Comparison of ENCODE assay signal across 12 mouse cellular contexts in genomic region chr6:87615696-87616083, GRCm38 (mm10). TPM values are rescaled to one million over a fixed set of nuclear protein-coding genes. Genes with fewer than 3 reads are reported as not detected.
DNase-seq lines count a peak whose midpoint lies in the region; ATAC-seq and TF ChIP-seq lines count a peak whose summit lies in the region.
"Had no signal": no experiment of that assay in that cellular context is flagged by ENCODE, and none has a peak within 500 bp of the region (broad histone marks: within the 10 kb centered on the region; RNA-seq: fewer than 3 reads in every experiment).

No protein-coding gene starts in this region.

- TF ChIP-seq POLR2A in MEL (IDR thresholded peaks at IDR 0.05; ENCODE audit: control insufficient read depth in 1 of 2, insufficient read depth in 1 of 2, low read depth in 1 of 2, low read length in 2 of 2, poor library complexity in 1 of 2), result peak in 1 of 2 experiments; percentile 40; a peak in 1 of 4 replicates

- TF ChIP-seq CTCF in intestine, postnatal 0 days (IDR thresholded peaks at IDR 0.05; ENCODE audit: low read depth), result no peak
- TF ChIP-seq CTCF in MEL (IDR thresholded peaks at IDR 0.05 in 2 of 3, conservative IDR thresholded peaks at IDR 0.05 in 1 of 3; ENCODE audit: control insufficient read depth in 1 of 3, insufficient read depth in 1 of 3, low read depth in 2 of 3, low read length in 3 of 3, poor library complexity in 1 of 3, severe bottlenecking in 1 of 3), result 0 out of 6 replicates have a peak, but pooled peaks of 1 of the 3 experiments have one; percentile 4

- TF ChIP-seq RAD21 in MEL (IDR thresholded peaks at IDR 0.05; ENCODE audit: low read depth, low read length), result no peak; the same call in 1 of the 2 replicates

- no peak overlapping the region for H3K27ac ChIP-seq in intestine, postnatal 0 days (ENCODE audit: low read depth, low read length)
- no peak overlapping the region for H3K27ac ChIP-seq in intestine, embryonic 15.5 days
- peak overlapping the region; percentile 22; the same call in 1 of the 2 replicates for H3K27ac ChIP-seq in MEL (ENCODE audit: control insufficient read depth, low read depth, low read length)
- H3K27ac ChIP-seq: heart, embryonic 15.5 days; liver, embryonic 13.5 days had no signal

- DNase-seq in MEL (ENCODE audit: low read depth, low spot score), result peak; percentile 98
- peak; percentile 26 for DNase-seq in brain, embryonic 18.5 days (ENCODE audit: low read depth, low spot score)
- DNase-seq in retina, embryonic 14.5 days (ENCODE audit: low spot score), result peak; percentile 93
- DNase-seq in lung, postnatal 10 days, result no peak
- no peak for DNase-seq in urinary bladder, postnatal 36 days (ENCODE audit: low spot score in 2 of 2)
- DNase-seq: gastrocnemius, postnatal 25 days; liver, embryonic 13.5 days; thymus, postnatal 36 days had no signal

- H3K36me3 ChIP-seq in intestine, postnatal 0 days (ENCODE audit: control insufficient read depth, insufficient read depth), result no peaks in the 10 kb centered on the region
- no peaks in the 10 kb centered on the region for H3K36me3 ChIP-seq in intestine, embryonic 15.5 days
- peaks cover 0 to 6% of the 10 kb centered on the region in 2 experiments; a peak in 2 of 4 replicates for H3K36me3 ChIP-seq in MEL (ENCODE audit: control insufficient read depth in 1 of 2, insufficient read depth in 2 of 2, low read length in 2 of 2)
- H3K36me3 ChIP-seq: heart, embryonic 15.5 days; liver, embryonic 13.5 days had no signal

- WGBS in intestine, postnatal 0 days, result 88% methylated on average over 14 of the region's 14 CpGs
- WGBS in intestine, embryonic 15.5 days, result 87% methylated on average over 14 of the region's 14 CpGs

- H3K27me3 ChIP-seq in intestine, postnatal 0 days (replicated peaks; ENCODE audit: control insufficient read depth, insufficient read depth, low read length), result no peaks in the 10 kb centered on the region
- no peaks in the 10 kb centered on the region for H3K27me3 ChIP-seq in intestine, embryonic 15.5 days (replicated peaks)
- peaks cover 2 to 4% of the 10 kb centered on the region in 2 experiments; a peak in 2 of 4 replicates for H3K27me3 ChIP-seq in MEL (ENCODE audit: control insufficient read depth in 1 of 2, insufficient read depth in 2 of 2, low read length in 2 of 2)
- H3K27me3 ChIP-seq: liver, embryonic 13.5 days had no signal

- no peak overlapping the region for H3K9ac ChIP-seq in intestine, postnatal 0 days (ENCODE audit: low read depth, low read length)
- H3K9ac ChIP-seq in intestine, embryonic 15.5 days, result no peak overlapping the region
- H3K9ac ChIP-seq in MEL (ENCODE audit: control insufficient read depth, low read depth, low read length, poor library complexity, severe bottlenecking), result peak overlapping the region; percentile 51
- H3K9ac ChIP-seq: heart, embryonic 15.5 days; liver, embryonic 13.5 days had no signal

- H3K4me1 ChIP-seq in intestine, postnatal 0 days (replicated peaks; ENCODE audit: control insufficient read depth, insufficient read depth, low read length), result no peaks in the 10 kb centered on the region
- no peaks in the 10 kb centered on the region for H3K4me1 ChIP-seq in intestine, embryonic 15.5 days (replicated peaks)
- H3K4me1 ChIP-seq in MEL (ENCODE audit: control insufficient read depth in 1 of 2, insufficient read depth in 2 of 2, low read length in 2 of 2), result peaks cover 0 to 9% of the 10 kb centered on the region in 2 experiments; a peak in 2 of 4 replicates

- H3K9me3 ChIP-seq in intestine, postnatal 0 days (ENCODE audit: control insufficient read depth), result no peaks in the 10 kb centered on the region
- H3K9me3 ChIP-seq in intestine, embryonic 15.5 days, result no peaks in the 10 kb centered on the region
- H3K9me3 ChIP-seq in MEL (replicated peaks; ENCODE audit: insufficient read depth, low read length), result no peaks in the 10 kb centered on the region
- H3K9me3 ChIP-seq: heart, embryonic 15.5 days; liver, embryonic 13.5 days had no signal

- peak; percentile 8; the same call in 1 of the 2 replicates for ATAC-seq in intestine, postnatal 0 days
- no peak for ATAC-seq in intestine, embryonic 15.5 days
- ATAC-seq: inflammation-experienced regulatory T-cells, adult 6 months had no signal

- no peak for TF ChIP-seq EP300 in MEL (IDR thresholded peaks at IDR 0.05; ENCODE audit: low read depth in 1 of 2, low read length in 2 of 2)

- H3K4me2 ChIP-seq in intestine, postnatal 0 days (replicated peaks; ENCODE audit: low read depth), result no peak overlapping the region
- H3K4me2 ChIP-seq in intestine, embryonic 15.5 days (replicated peaks), result no peak overlapping the region
- H3K4me2 ChIP-seq: heart, embryonic 15.5 days; liver, embryonic 13.5 days had no signal

- no peak overlapping the region for H3K4me3 ChIP-seq in intestine, postnatal 0 days (ENCODE audit: low read depth, low read length)
- H3K4me3 ChIP-seq in intestine, embryonic 15.5 days (replicated peaks), result no peak overlapping the region
- H3K4me3 ChIP-seq in MEL (ENCODE audit: control insufficient read depth in 1 of 2, insufficient read depth in 1 of 2, low read depth in 2 of 2, low read length in 2 of 2), result peak overlapping the region; percentile 58 to 66
- H3K4me3 ChIP-seq: heart, embryonic 15.5 days; liver, embryonic 13.5 days had no signal

- no peaks in the 10 kb centered on the region for H3K79me2 ChIP-seq in MEL (ENCODE audit: control insufficient read depth, insufficient read depth, low read length, poor library complexity)

TF ChIP-seq in MEL, 35 proteins besides CTCF, POLR2A, EP300 and RAD21:
- TF ChIP-seq GATA1 (IDR thresholded peaks at IDR 0.05; ENCODE audit: low read depth, low read length), result no peak
- TF ChIP-seq MAFK (IDR thresholded peaks at IDR 0.05; ENCODE audit: borderline replicate concordance, low read depth, low read length), result no peak
- peak; percentile 99 for TF ChIP-seq MXI1 (IDR thresholded peaks at IDR 0.05; ENCODE audit: low read depth, low read length)
- TF ChIP-seq HCFC1 (IDR thresholded peaks at IDR 0.05; ENCODE audit: low read depth, low read length), result peak; percentile 49; the same call in 1 of the 2 replicates
- peak; percentile 99 for TF ChIP-seq USF1 (IDR thresholded peaks at IDR 0.05; ENCODE audit: low read depth, low read length)
- peak; percentile 94 for TF ChIP-seq SIN3A (IDR thresholded peaks at IDR 0.05; ENCODE audit: low read length)
- peak; percentile 79; the same call in 1 of the 2 replicates for TF ChIP-seq MYC (IDR thresholded peaks at IDR 0.05; ENCODE audit: low read depth, low read length)
- 0 out of 2 replicates have a peak, but pooled peaks have one; percentile 10 for TF ChIP-seq MAZ (IDR thresholded peaks at IDR 0.05; ENCODE audit: low read depth, low read length)
- TF ChIP-seq ZNF384 (IDR thresholded peaks at IDR 0.05; ENCODE audit: low read depth, low read length), result no peak
- TF ChIP-seq ETS1 (IDR thresholded peaks at IDR 0.05; ENCODE audit: low read depth, low read length), result no peak
- peak; percentile 89 to 92 for TF ChIP-seq USF2 (IDR thresholded peaks at IDR 0.05; ENCODE audit: borderline replicate concordance in 1 of 2, insufficient read depth in 1 of 2, low read depth in 1 of 2, low read length in 2 of 2)
- TF ChIP-seq ELF1 (IDR thresholded peaks at IDR 0.05; ENCODE audit: low read depth, low read length), result peak; percentile 74
- TF ChIP-seq BHLHE40 (IDR thresholded peaks at IDR 0.05; ENCODE audit: borderline replicate concordance, low read depth, low read length), result no peak; the same call in 1 of the 2 replicates
- TF ChIP-seq RCOR1 (IDR thresholded peaks at IDR 0.05; ENCODE audit: low read depth, low read length), result no peak
- TF ChIP-seq MAX (IDR thresholded peaks at IDR 0.05; ENCODE audit: low read length), result peak; percentile 98
- TF ChIP-seq TBP (IDR thresholded peaks at IDR 0.05; ENCODE audit: low read depth, low read length), result peak; percentile 49; the same call in 1 of the 2 replicates
TF ChIP-seq in MEL: peak in this region for 10.

RNA-seq across cellular contexts. Expression of gene Prokr1, which starts 25.1 kb away (rescaled TPM):
- 0.63 and 1.0 TPM in 2 replicates for polyA plus RNA-seq in intestine, postnatal 0 days (2015; fragmentation: Nextera tagmentation; extraction: Ambion mirVana)
- polyA plus RNA-seq in intestine, embryonic 15.5 days (2015; fragmentation: Nextera tagmentation; extraction: Ambion mirVana), result 2.6 and 2.7 TPM in 2 replicates
- 1.3 and 1.4 TPM in 2 replicates for total RNA-seq in MEL (2012; rRNA removed)
- polyA plus RNA-seq in MEL (2012; ENCODE audit: insufficient read depth in 1 of 2, insufficient read length in 2 of 2, low read depth in 1 of 2, low replicate concordance in 2 of 2, missing spikeins in 1 of 2), result 1 to 10 TPM in 1 of 2 experiments, not detected in 1; 1.4 TPM
- polyA plus RNA-seq: inflammation-experienced regulatory T-cells, adult 6 months had no signal

RNA-seq across cellular contexts. Expression of gene Aplf, which starts 56.3 kb away (rescaled TPM):
- 7.4 and 7.9 TPM in 2 replicates for polyA plus RNA-seq in intestine, postnatal 0 days (2015; fragmentation: Nextera tagmentation; extraction: Ambion mirVana)
- polyA plus RNA-seq in intestine, embryonic 15.5 days (2015; fragmentation: Nextera tagmentation; extraction: Ambion mirVana), result 13.3 and 15.1 TPM in 2 replicates
- total RNA-seq in MEL (2012; rRNA removed), result 12.6 and 14.5 TPM in 2 replicates
- 10 to 100 TPM in 1 of 2 experiments, not detected in 1; 20.3 TPM for polyA plus RNA-seq in MEL (2012; ENCODE audit: insufficient read depth in 1 of 2, insufficient read length in 2 of 2, low read depth in 1 of 2, low replicate concordance in 2 of 2, missing spikeins in 1 of 2)

Comparison
In these comparisons a context has a peak if more than half of its experiments do, and no peak if none do; other contexts are left out.
1. H3K4me3 ChIP-seq: peak in MEL (2 of 2); none in intestine, postnatal 0 days (single experiment) and intestine, embryonic 15.5 days (single experiment).
2. DNase-seq: peak in MEL (single experiment), brain, embryonic 18.5 days (single experiment) and retina, embryonic 14.5 days (single experiment); none in lung, postnatal 10 days (single experiment) and urinary bladder, postnatal 36 days (0 of 2).